Mouse (Mus musculus): ENCODE measurements around the gene Sbno1.

GRCm38 (mm10) chr5:124355425-124355959, 70.3 kb downstream of the Sbno1 start:
- TF ChIP-seq POLR2A (IDR thresholded peaks at IDR 0.05; ENCODE audit: insufficient read length, low read depth) (no peak), MAX (IDR thresholded peaks at IDR 0.05; ENCODE audit: low read depth) (no peak), E2F4 (IDR thresholded peaks at IDR 0.05; ENCODE audit: insufficient read depth) (no peak)
